Mouse (Mus musculus): ENCODE data around the gene Mfap1a.

DNA sequence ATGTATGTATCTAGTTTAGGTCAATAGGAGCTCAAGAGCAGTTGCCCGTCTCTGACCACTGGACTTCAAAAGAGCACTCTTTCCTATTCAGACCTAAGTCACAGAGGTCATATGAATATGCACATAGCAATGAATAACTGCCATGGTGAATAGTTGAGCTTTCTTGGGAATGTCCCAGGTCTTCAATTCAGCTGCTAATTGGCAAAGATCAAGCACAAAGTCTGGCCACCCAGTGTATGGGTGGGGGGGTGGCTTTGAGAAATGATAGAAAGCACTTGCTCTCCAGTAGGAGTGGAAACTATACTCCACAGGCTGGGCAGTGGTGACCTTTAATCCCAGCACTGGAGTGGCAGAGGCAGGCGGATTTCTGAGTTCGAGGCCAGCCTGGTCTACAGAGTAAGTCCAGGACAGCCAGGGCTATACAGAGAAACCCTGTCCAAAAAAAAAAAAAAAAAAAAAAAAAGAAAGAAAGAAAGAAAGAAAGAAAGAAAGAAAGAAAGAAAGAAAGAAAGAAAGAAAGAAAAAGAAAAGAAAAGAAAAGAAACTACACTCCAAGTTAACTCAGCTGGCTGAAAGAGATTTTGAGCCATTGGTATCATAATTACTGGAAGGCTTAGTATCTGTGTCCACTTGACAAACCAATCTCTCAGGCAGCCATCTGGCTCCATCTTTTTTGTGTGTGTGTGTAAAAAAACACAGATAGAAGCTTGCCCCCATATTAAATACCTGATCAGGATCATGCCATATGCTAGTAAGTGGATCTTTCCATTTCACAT is 28.8 kb downstream of the Mfap1a start:
- TF ChIP-seq CTCF (IDR thresholded peaks at IDR 0.05; ENCODE audit: borderline replicate concordance, extremely low read depth, insufficient read depth, insufficient read length) (no peak), POLR2A (IDR thresholded peaks at IDR 0.05; ENCODE audit: borderline replicate concordance, extremely low read depth, insufficient read depth, insufficient read length, poor library complexity, severe bottlenecking) (no peak)

Measured in brain, embryonic 14.5 days (tissue).